ENCODE assay signal across 12 mouse cellular contexts in genomic region chr8:64834071-64834877, GRCm38 (mm10). TPM values are rescaled to one million over a fixed set of nuclear protein-coding genes. Genes with fewer than 3 reads are reported as not detected.
A peak's percentile ranks its signal among the peaks of the same experiment; 100 is the strongest.
DNase-seq lines count a peak whose midpoint lies in the region; ATAC-seq lines count a peak whose summit lies in the region.
"Had no signal": no experiment of that assay in that cellular context is flagged by ENCODE, and none has a peak within 500 bp of the region (broad histone marks: within the 10 kb centered on the region; RNA-seq: fewer than 3 reads in every experiment).

No protein-coding gene starts in this region.

- no peak overlapping the region for H3K9ac ChIP-seq in kidney, embryonic 16.5 days (replicated peaks; ENCODE audit: low read length)
- H3K9ac ChIP-seq in midbrain, embryonic 16.5 days (ENCODE audit: low read depth, low read length) = peak overlapping the region; percentile 33; the same call in 1 of the 2 replicates
- no peak overlapping the region for H3K9ac ChIP-seq in heart, embryonic 12.5 days
- H3K9ac ChIP-seq: liver, embryonic 13.5 days had no signal

- no peaks in the 10 kb centered on the region for H3K9me3 ChIP-seq in kidney, embryonic 16.5 days (ENCODE audit: low read length)
- H3K9me3 ChIP-seq in hindbrain, embryonic 10.5 days = 0 out of 2 replicates have a peak, but pooled peaks cover 2% of the 10 kb centered on the region
- no peaks in the 10 kb centered on the region for H3K9me3 ChIP-seq in midbrain, embryonic 16.5 days (replicated peaks; ENCODE audit: control insufficient read depth, low read length, poor library complexity, severe bottlenecking)
- no peaks in the 10 kb centered on the region; the same call in 1 of the 2 replicates for H3K9me3 ChIP-seq in heart, embryonic 12.5 days (replicated peaks)
- H3K9me3 ChIP-seq: liver, embryonic 13.5 days had no signal

- 44% methylated on average over 27 of the region's 27 CpGs for WGBS in kidney, embryonic 16.5 days
- 35% methylated on average over 27 of the region's 27 CpGs for WGBS in hindbrain, embryonic 10.5 days
- 24% methylated on average over 27 of the region's 27 CpGs for WGBS in midbrain, embryonic 16.5 days
- 77% methylated on average over 27 of the region's 27 CpGs for WGBS in heart, embryonic 12.5 days

- ATAC-seq in kidney, embryonic 16.5 days (ENCODE audit: low FRiP score, low TSS enrichment) = no peak
- peak; percentile 53 for ATAC-seq in midbrain, embryonic 16.5 days
- ATAC-seq in heart, embryonic 12.5 days (ENCODE audit: insufficient number of reproducible peaks, low FRiP score) = no peak

- H3K4me1 ChIP-seq in kidney, embryonic 16.5 days (ENCODE audit: insufficient read depth, low read length) = peaks cover 33% of the 10 kb centered on the region
- peaks cover 29% of the 10 kb centered on the region for H3K4me1 ChIP-seq in hindbrain, embryonic 10.5 days (replicated peaks)
- H3K4me1 ChIP-seq in midbrain, embryonic 16.5 days (ENCODE audit: control insufficient read depth, insufficient read depth, low read length) = peaks cover 9% of the 10 kb centered on the region
- peaks cover 22% of the 10 kb centered on the region for H3K4me1 ChIP-seq in heart, embryonic 12.5 days (replicated peaks)
- H3K4me1 ChIP-seq: liver, embryonic 13.5 days had no signal

- 0 out of 2 replicates have a peak overlapping the region, but pooled peaks have one; percentile 9 for H3K4me2 ChIP-seq in kidney, embryonic 16.5 days (replicated peaks; ENCODE audit: low read depth, low read length)
- H3K4me2 ChIP-seq in midbrain, embryonic 16.5 days (ENCODE audit: low read length) = peak overlapping the region; percentile 22
- no peak overlapping the region for H3K4me2 ChIP-seq in heart, embryonic 12.5 days
- H3K4me2 ChIP-seq: heart, embryonic 11.5 days; liver, embryonic 13.5 days had no signal

- DNase-seq in kidney, adult 11 months = no peak
- peak; percentile 73 for DNase-seq in brain, adult 2 months (ENCODE audit: low read depth, low spot score)
- DNase-seq in hindbrain, embryonic 10.5 days (ENCODE audit: low spot score) = peak; percentile 35
- DNase-seq in spleen, adult 12 weeks (ENCODE audit: low spot score) = no peak
- no peak for DNase-seq in layer of hippocampus, adult 8-10 months (ENCODE audit: low spot score in 2 of 2)
- DNase-seq: kidney, adult 18-20 months; liver, embryonic 13.5 days had no signal

- H3K27me3 ChIP-seq in kidney, embryonic 16.5 days (ENCODE audit: insufficient read depth, low read length) = no peaks in the 10 kb centered on the region
- no peaks in the 10 kb centered on the region for H3K27me3 ChIP-seq in hindbrain, embryonic 10.5 days (ENCODE audit: insufficient read depth, poor library complexity, severe bottlenecking)
- H3K27me3 ChIP-seq in midbrain, embryonic 16.5 days (ENCODE audit: control insufficient read depth, insufficient read depth, low read depth, low read length) = no peaks in the 10 kb centered on the region
- no peaks in the 10 kb centered on the region for H3K27me3 ChIP-seq in heart, embryonic 12.5 days (replicated peaks)
- H3K27me3 ChIP-seq: liver, embryonic 13.5 days had no signal

- peaks cover 4% of the 10 kb centered on the region; the same call in 1 of the 2 replicates for H3K36me3 ChIP-seq in kidney, embryonic 16.5 days (ENCODE audit: insufficient read depth, low read length)
- H3K36me3 ChIP-seq in hindbrain, embryonic 10.5 days = peaks cover 24% of the 10 kb centered on the region
- H3K36me3 ChIP-seq in midbrain, embryonic 16.5 days (ENCODE audit: control insufficient read depth, insufficient read depth, low read length) = peaks cover 2% of the 10 kb centered on the region; the same call in 1 of the 2 replicates
- peaks cover 10% of the 10 kb centered on the region for H3K36me3 ChIP-seq in heart, embryonic 12.5 days

- no peak overlapping the region for H3K27ac ChIP-seq in kidney, embryonic 16.5 days (ENCODE audit: low read length)
- peak overlapping the region; percentile 43; the same call in 1 of the 2 replicates for H3K27ac ChIP-seq in hindbrain, embryonic 10.5 days
- H3K27ac ChIP-seq in midbrain, embryonic 16.5 days (ENCODE audit: low read length) = no peak overlapping the region; the same call in 1 of the 2 replicates
- no peak overlapping the region for H3K27ac ChIP-seq in heart, embryonic 12.5 days (ENCODE audit: poor library complexity, severe bottlenecking)
- H3K27ac ChIP-seq: liver, embryonic 13.5 days; macrophage had no signal

- no peak overlapping the region for H3K4me3 ChIP-seq in kidney, embryonic 16.5 days (ENCODE audit: low read length)
- H3K4me3 ChIP-seq in hindbrain, embryonic 10.5 days = peak overlapping the region; percentile 5; the same call in 1 of the 2 replicates
- no peak overlapping the region for H3K4me3 ChIP-seq in midbrain, embryonic 16.5 days (ENCODE audit: low read depth, low read length)
- no peak overlapping the region for H3K4me3 ChIP-seq in heart, embryonic 12.5 days
- H3K4me3 ChIP-seq: liver, embryonic 13.5 days had no signal

RNA-seq across cellular contexts. Expression of gene Klhl2, which starts 15.5 kb away (rescaled TPM):
- 6.7 and 6.9 TPM in 2 replicates for polyA plus RNA-seq in kidney, embryonic 16.5 days (2015; fragmentation: Nextera tagmentation; extraction: Ambion mirVana)
- polyA plus RNA-seq in hindbrain, embryonic 10.5 days (2016; fragmentation: Nextera tagmentation; extraction: Ambion mirVana) = 11.5 and 13.0 TPM in 2 replicates
- 25.3 and 30.9 TPM in 2 replicates for polyA plus RNA-seq in midbrain, embryonic 16.5 days (2015; fragmentation: Nextera tagmentation; extraction: Ambion mirVana)
- 16.1 and 17.5 TPM in 2 replicates for polyA plus RNA-seq in heart, embryonic 12.5 days (2016; fragmentation: Nextera tagmentation; extraction: Ambion mirVana)
- 100 to 1,000 TPM; 235 to 318 (median 267) TPM for total RNA-seq in layer of hippocampus, adult 8-10 months (2022)

Comparison
In these comparisons a context has a peak if more than half of its experiments do, and no peak if none do; other contexts are left out.
1. DNase-seq: peak in brain, adult 2 months (single experiment) and hindbrain, embryonic 10.5 days (single experiment); none in kidney, adult 11 months (single experiment), spleen, adult 12 weeks (single experiment) and layer of hippocampus, adult 8-10 months (0 of 2).